ENCODE assay signal across 1 mouse cellular context in the genomic region with DNA sequence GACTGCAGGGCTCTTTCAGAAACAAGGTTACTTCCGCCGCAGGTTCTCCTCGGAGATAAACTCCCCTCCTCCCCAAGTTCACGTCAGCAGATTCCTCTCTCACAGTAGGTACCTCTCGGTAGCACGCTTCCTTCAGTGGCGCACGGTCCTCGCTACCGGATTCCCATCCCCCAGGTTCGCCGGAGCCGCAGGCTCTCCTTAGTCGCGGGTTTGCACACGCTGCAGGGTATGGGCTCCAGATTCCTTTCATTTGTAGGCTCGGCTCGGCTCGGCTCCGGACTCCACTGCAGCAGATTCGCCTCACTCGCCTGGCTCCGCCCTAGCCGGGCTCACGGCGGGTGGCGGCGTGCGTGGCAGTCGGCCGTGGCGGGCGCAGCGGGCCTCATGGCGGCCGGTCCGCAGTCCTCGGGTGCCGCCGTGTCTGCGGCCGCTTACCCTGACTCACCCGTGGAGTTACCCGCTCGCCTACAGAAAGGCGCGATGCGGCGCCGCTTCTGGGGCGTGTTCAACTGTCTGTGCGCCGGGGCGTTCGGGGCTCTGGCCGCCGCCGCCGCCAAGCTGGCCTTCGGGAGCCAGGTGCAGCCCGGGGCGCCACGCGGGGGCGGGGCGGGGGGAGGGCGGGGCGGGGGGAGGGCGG.
TF ChIP-seq lines count a peak whose summit lies in the region.

A gene (plus strand): TSS at position 332 of the 637 bp plus-strand sequence.

TF ChIP-seq in CH12.LX, 34 proteins besides CTCF, POLR2A, EP300 and RAD21 (continued from another document):
- TF ChIP-seq CHD2 (IDR thresholded peaks at IDR 0.05; ENCODE audit: low read length) (peak; percentile 80), MAZ (IDR thresholded peaks at IDR 0.05; ENCODE audit: low read depth, low read length) (no peak), BHLHE40 (IDR thresholded peaks at IDR 0.05; ENCODE audit: low read depth, low read length) (peak; percentile 78; the same call in 1 of the 2 replicates), HCFC1 (IDR thresholded peaks at IDR 0.05; ENCODE audit: low read depth, low read length) (peak; percentile 67), MAFK (IDR thresholded peaks at IDR 0.05; ENCODE audit: insufficient replicate concordance, low read length) (0 out of 2 replicates have a peak, but pooled peaks have one; percentile 47), KAT2A (IDR thresholded peaks at IDR 0.05; ENCODE audit: insufficient replicate concordance, low read length) (no peak), CHD1 (IDR thresholded peaks at IDR 0.05; ENCODE audit: low read depth, low read length) (no peak), UBTF (IDR thresholded peaks at IDR 0.05; ENCODE audit: low read depth, low read length) (peak; percentile 72; the same call in 1 of the 2 replicates), USF2 (conservative IDR thresholded peaks at IDR 0.05; ENCODE audit: low read depth, low read length) (no peak), E2F4 (IDR thresholded peaks at IDR 0.05; ENCODE audit: insufficient replicate concordance, low read depth, low read length) (no peak), GABPA (IDR thresholded peaks at IDR 0.05; ENCODE audit: insufficient replicate concordance, low read depth, low read length) (no peak), NELFE (IDR thresholded peaks at IDR 0.05; ENCODE audit: low read depth, low read length) (peak; percentile 80; the same call in 1 of the 2 replicates), SMC3 (IDR thresholded peaks at IDR 0.05; ENCODE audit: low read depth, low read length) (no peak), MYC (IDR thresholded peaks at IDR 0.05; ENCODE audit: low read depth, low read length) (peak; percentile 63; the same call in 1 of the 2 replicates), MEF2A (IDR thresholded peaks at IDR 0.05; ENCODE audit: borderline replicate concordance, low read depth, low read length) (no peak), MXI1 (IDR thresholded peaks at IDR 0.05; ENCODE audit: low read depth, low read length) (peak; percentile 91; the same call in 1 of the 2 replicates), JUND (conservative IDR thresholded peaks at IDR 0.05; ENCODE audit: low read depth, low read length) (no peak), ETS1 (conservative IDR thresholded peaks at IDR 0.05; ENCODE audit: low read depth, low read length) (no peak), SIN3A (IDR thresholded peaks at IDR 0.05; ENCODE audit: low read length) (peak; percentile 26; the same call in 1 of the 2 replicates), ZNF384 (IDR thresholded peaks at IDR 0.05; ENCODE audit: low read depth, low read length) (no peak), JUN (IDR thresholded peaks at IDR 0.05; ENCODE audit: insufficient read depth, low read depth, low read length) (no peak), POLR2AphosphoS2 (IDR thresholded peaks at IDR 0.05; ENCODE audit: low read depth, low read length) (no peak), PAX5 (IDR thresholded peaks at IDR 0.05; ENCODE audit: low read length) (no peak), ZKSCAN1 (IDR thresholded peaks at IDR 0.05; ENCODE audit: borderline replicate concordance, low read depth, low read length) (peak; percentile 34; the same call in 1 of the 2 replicates), TCF12 (IDR thresholded peaks at IDR 0.05; ENCODE audit: low read depth, low read length) (peak; percentile 57; the same call in 1 of the 2 replicates), TBP (conservative IDR thresholded peaks at IDR 0.05; ENCODE audit: low read depth, low read length) (no peak), ZMIZ1 (IDR thresholded peaks at IDR 0.05; ENCODE audit: low read depth, low read length) (peak; percentile 87), IRF4 (IDR thresholded peaks at IDR 0.05; ENCODE audit: low read depth, low read length) (peak; percentile 51), USF1 (IDR thresholded peaks at IDR 0.05; ENCODE audit: low read depth, low read length) (no peak)
